Mouse (Mus musculus): Measurements from ENCODE around the gene Nptn. TPM values are rescaled to one million over a fixed set of nuclear protein-coding genes. Genes with fewer than 3 reads are reported as not detected.

Gene Nptn
- total and polyA plus RNA-seq, 2 experiments from 2014 or later: 236 to 298 TPM

DNA sequence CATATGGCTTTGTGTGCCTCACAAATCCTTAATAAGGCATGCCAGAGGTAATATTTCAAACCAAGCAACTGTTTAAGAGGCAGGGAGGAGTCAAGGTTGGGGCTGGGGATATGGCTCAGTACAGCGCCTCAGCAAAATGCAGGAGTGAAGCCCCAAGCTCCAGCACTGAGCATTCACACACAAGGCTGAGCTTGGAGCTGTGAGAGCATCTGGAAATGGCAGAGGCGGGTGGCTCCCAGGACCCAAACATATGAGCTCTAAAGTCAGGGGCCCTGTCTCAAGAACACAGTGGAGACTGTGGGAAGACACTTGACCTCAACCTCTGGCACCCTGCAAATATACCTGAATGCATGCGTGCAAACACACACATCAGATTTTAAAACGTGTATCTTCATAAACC lies 106.0 kb downstream of the Nptn start:
- Histone ChIP-seq H3K4me3 (ENCODE audit: low read depth, low read length) (no peak overlapping the region), H3K36me3 (ENCODE audit: insufficient read depth) (no peaks in the 10 kb centered on the region), H3K4me1 (ENCODE audit: insufficient read depth) (no peaks in the 10 kb centered on the region), H3K9ac (no peak overlapping the region), H3K4me2 (ENCODE audit: low read depth) (no peak overlapping the region), H3K27ac (ENCODE audit: low read depth, low read length) (no peak overlapping the region), H3K9me3 (ENCODE audit: low read length) (no peaks in the 10 kb centered on the region), H3K27me3 (ENCODE audit: insufficient read depth, low read length) (no peaks in the 10 kb centered on the region)
- no peak for TF ChIP-seq CTCF (IDR thresholded peaks at IDR 0.05; ENCODE audit: low read depth)
- DNase-seq (no peak), ATAC-seq (no peak)
- WGBS: 92% methylated on average over 4 of the region's 4 CpGs

DNA sequence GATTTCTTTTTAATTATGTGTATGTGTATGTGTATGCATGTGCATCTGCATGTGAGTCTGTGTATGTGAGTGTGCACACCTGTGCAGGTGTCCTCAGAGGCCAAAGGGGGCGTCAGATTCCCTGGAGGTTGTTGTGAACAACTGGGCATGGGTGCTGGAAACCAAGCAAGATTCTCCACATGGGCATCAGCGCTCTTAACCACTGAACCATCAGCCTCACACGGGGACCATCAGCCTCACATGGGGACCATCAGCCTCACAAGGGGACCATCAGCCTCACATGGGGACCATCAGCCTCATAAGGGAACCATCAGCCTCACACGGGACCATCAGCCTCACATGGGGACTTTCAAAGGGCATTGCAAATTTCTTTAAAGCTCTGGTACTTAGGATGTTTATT lies 108.7 kb downstream of the Nptn start:
- no peak overlapping the region for H3K4me3 ChIP-seq (ENCODE audit: low read depth, low read length)
- H3K27me3 ChIP-seq (ENCODE audit: insufficient read depth, low read length): no peaks in the 10 kb centered on the region
- no peak overlapping the region for H3K27ac ChIP-seq (ENCODE audit: low read depth, low read length)
- no peak for DNase-seq
- no peaks in the 10 kb centered on the region for H3K9me3 ChIP-seq (ENCODE audit: low read length)
- no peak for TF ChIP-seq CTCF (IDR thresholded peaks at IDR 0.05; ENCODE audit: low read depth)
- WGBS: 92% methylated on average over 4 of the region's 4 CpGs
- H3K9ac ChIP-seq: no peak overlapping the region
- H3K4me1 ChIP-seq (ENCODE audit: insufficient read depth): no peaks in the 10 kb centered on the region
- no peaks in the 10 kb centered on the region for H3K36me3 ChIP-seq (ENCODE audit: insufficient read depth)
- H3K4me2 ChIP-seq (ENCODE audit: low read depth): no peak overlapping the region
- no peak for ATAC-seq

GRCm38 (mm10) chr9:58691471-58691870 lies 109.4 kb downstream of the Nptn start:
- Histone ChIP-seq H3K27me3 (ENCODE audit: insufficient read depth, low read length) (no peaks in the 10 kb centered on the region), H3K9me3 (ENCODE audit: low read length) (no peaks in the 10 kb centered on the region), H3K36me3 (ENCODE audit: insufficient read depth) (no peaks in the 10 kb centered on the region), H3K9ac (no peak overlapping the region), H3K4me1 (ENCODE audit: insufficient read depth) (no peaks in the 10 kb centered on the region), H3K27ac (ENCODE audit: low read depth, low read length) (no peak overlapping the region), H3K4me2 (ENCODE audit: low read depth) (no peak overlapping the region), H3K4me3 (ENCODE audit: low read depth, low read length) (no peak overlapping the region)
- no peak for TF ChIP-seq CTCF (IDR thresholded peaks at IDR 0.05; ENCODE audit: low read depth)
- no peak for DNase-seq
- no peak for ATAC-seq
- 92% methylated on average over 7 of the region's 7 CpGs for WGBS

DNA sequence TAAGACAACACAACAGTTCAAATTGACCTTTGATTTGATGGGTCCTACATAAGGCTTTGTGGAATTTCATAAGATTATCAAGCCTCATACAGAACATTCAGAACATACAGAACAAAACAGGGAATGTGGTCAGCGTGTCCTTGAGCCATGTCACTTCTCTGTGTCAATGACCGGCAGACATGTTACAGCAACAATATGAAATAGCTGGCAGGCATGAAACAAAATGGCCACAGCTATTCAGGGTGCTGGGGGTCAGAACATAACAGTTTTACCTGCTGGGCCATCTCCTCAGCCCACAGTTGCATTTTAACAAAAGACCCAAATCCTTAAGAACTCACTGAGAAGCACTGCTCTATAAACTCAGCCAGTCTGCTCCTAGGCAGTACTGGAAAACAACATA lies 116.4 kb downstream of the Nptn start:
- Histone ChIP-seq H3K4me2 (ENCODE audit: low read depth) (no peak overlapping the region), H3K27me3 (ENCODE audit: insufficient read depth, low read length) (no peaks in the 10 kb centered on the region), H3K4me1 (ENCODE audit: insufficient read depth) (no peaks in the 10 kb centered on the region), H3K9ac (no peak overlapping the region), H3K9me3 (ENCODE audit: low read length) (no peaks in the 10 kb centered on the region), H3K36me3 (ENCODE audit: insufficient read depth) (no peaks in the 10 kb centered on the region), H3K27ac (ENCODE audit: low read depth, low read length) (no peak overlapping the region), H3K4me3 (ENCODE audit: low read depth, low read length) (no peak overlapping the region)
- DNase-seq (no peak), ATAC-seq (no peak)
- WGBS: 93% methylated on average over 2 of the region's 2 CpGs
- no peak for TF ChIP-seq CTCF (IDR thresholded peaks at IDR 0.05; ENCODE audit: low read depth)

- Histone ChIP-seq H3K27ac (ENCODE audit: low read depth, low read length) (no peak overlapping the region), H3K4me1 (ENCODE audit: insufficient read depth) (no peaks in the 10 kb centered on the region), H3K9me3 (ENCODE audit: low read length) (no peaks in the 10 kb centered on the region), H3K4me3 (ENCODE audit: low read depth, low read length) (no peak overlapping the region), H3K4me2 (ENCODE audit: low read depth) (no peak overlapping the region), H3K9ac (no peak overlapping the region), H3K27me3 (ENCODE audit: insufficient read depth, low read length) (no peaks in the 10 kb centered on the region), H3K36me3 (ENCODE audit: insufficient read depth) (no peaks in the 10 kb centered on the region)
- no peak for TF ChIP-seq CTCF (IDR thresholded peaks at IDR 0.05; ENCODE audit: low read depth)
- 91% methylated on average over 2 of the region's 2 CpGs for WGBS
- DNase-seq (no peak), ATAC-seq (no peak)
Measured at GRCm38 (mm10) chr9:58701751-58702150, 119.7 kb downstream of the Nptn start.

DNA sequence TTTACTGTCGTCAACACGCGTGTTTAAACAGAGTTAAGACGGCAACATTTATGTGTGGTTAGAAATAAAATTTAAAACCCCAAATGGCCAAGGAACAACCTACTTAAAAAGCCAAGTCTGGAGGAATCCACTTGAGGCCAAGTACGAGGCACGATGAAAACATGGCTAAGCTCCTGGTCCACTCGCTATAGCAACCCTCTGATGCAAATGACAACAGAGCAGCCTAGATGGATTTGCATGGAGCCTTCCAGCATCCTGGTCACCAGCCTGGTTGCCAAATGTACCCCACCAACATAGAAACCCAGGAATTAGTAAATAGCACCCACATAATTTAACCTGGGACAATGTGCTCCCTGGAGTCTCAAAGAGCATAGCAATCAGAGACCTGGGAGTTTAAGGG lies 121.7 kb downstream of the Nptn start:
- TF ChIP-seq CTCF (IDR thresholded peaks at IDR 0.05; ENCODE audit: low read depth): no peak
- Histone ChIP-seq H3K27me3 (ENCODE audit: insufficient read depth, low read length) (no peaks in the 10 kb centered on the region), H3K4me3 (ENCODE audit: low read depth, low read length) (no peak overlapping the region), H3K9ac (no peak overlapping the region), H3K9me3 (ENCODE audit: low read length) (no peaks in the 10 kb centered on the region), H3K4me1 (ENCODE audit: insufficient read depth) (no peaks in the 10 kb centered on the region), H3K4me2 (ENCODE audit: low read depth) (no peak overlapping the region), H3K27ac (ENCODE audit: low read depth, low read length) (no peak overlapping the region), H3K36me3 (ENCODE audit: insufficient read depth) (no peaks in the 10 kb centered on the region)
- WGBS: 79% methylated on average over 7 of the region's 7 CpGs
- ATAC-seq (no peak), DNase-seq (no peak)

- 63% methylated on average over 7 of the region's 7 CpGs for WGBS
Measured at GRCm38 (mm10) chr9:58706024-58706423, 124.0 kb downstream of the Nptn start.

More at GRCm38 (mm10) chr9:58706024-58706423, 124.0 kb downstream of the Nptn start:
- Histone ChIP-seq H3K4me3 (ENCODE audit: low read depth, low read length) (no peak overlapping the region), H3K9me3 (ENCODE audit: low read length) (no peaks in the 10 kb centered on the region), H3K36me3 (ENCODE audit: insufficient read depth) (no peaks in the 10 kb centered on the region), H3K9ac (no peak overlapping the region), H3K4me2 (ENCODE audit: low read depth) (no peak overlapping the region), H3K4me1 (ENCODE audit: insufficient read depth) (no peaks in the 10 kb centered on the region), H3K27ac (ENCODE audit: low read depth, low read length) (no peak overlapping the region), H3K27me3 (ENCODE audit: insufficient read depth, low read length) (no peaks in the 10 kb centered on the region)
- TF ChIP-seq CTCF (IDR thresholded peaks at IDR 0.05; ENCODE audit: low read depth): no peak
- ATAC-seq: no peak
- DNase-seq: no peak

Other genes starting within 250 kb of the Nptn start
- not detected in 2 replicates for gene Tbc1d21, start 211.8 kb upstream of the Nptn start, total RNA-seq (2014; rRNA removed)
- gene Tbc1d21, start 211.8 kb upstream of the Nptn start, polyA plus RNA-seq (2015; fragmentation: Nextera tagmentation; extraction: Ambion mirVana): not detected in 2 replicates
- 65.3 and 71.5 TPM in 2 replicates for gene Insyn1, start 93.6 kb upstream of the Nptn start, total RNA-seq (2014; rRNA removed)
- 6.0 TPM in 2 replicates for gene Insyn1, start 93.6 kb upstream of the Nptn start, polyA plus RNA-seq (2015; fragmentation: Nextera tagmentation; extraction: Ambion mirVana)
- gene Cd276, start 26.8 kb upstream of the Nptn start, total RNA-seq (2014; rRNA removed): 21.1 and 26.0 TPM in 2 replicates
- gene Cd276, start 26.8 kb upstream of the Nptn start, polyA plus RNA-seq (2015; fragmentation: Nextera tagmentation; extraction: Ambion mirVana): 23.7 and 26.2 TPM in 2 replicates
- gene Rec114, start 161.7 kb downstream of the Nptn start, total RNA-seq (2014; rRNA removed): 0.29 and 0.38 TPM in 2 replicates
- gene Rec114, start 161.7 kb downstream of the Nptn start, polyA plus RNA-seq (2015; fragmentation: Nextera tagmentation; extraction: Ambion mirVana): 0.94 and 1.5 TPM in 2 replicates
- 18.9 and 26.9 TPM in 2 replicates for gene Hcn4, start 241.2 kb downstream of the Nptn start, total RNA-seq (2014; rRNA removed)
- gene Hcn4, start 241.2 kb downstream of the Nptn start, polyA plus RNA-seq (2015; fragmentation: Nextera tagmentation; extraction: Ambion mirVana): 2.9 and 4.1 TPM in 2 replicates

Measured in forebrain, postnatal 0 days (tissue).